Mouse (Mus musculus) adrenal gland, postnatal 36 days (tissue): ENCODE measurements at regions not wholly inside any gene's neighbourhood (a gene's known extent, or its start where the extent isn't known, plus 50 kb on each side); places are given as distances from the start of the nearest gene placed in this dataset.
"Not testable (repeated sequence)": the region's sequence is repeated elsewhere in the genome, so short reads cannot be mapped to it uniquely, and the experiment has no call there.

Experiments
- DNase-seq, 2 experiments: peaks; one replicate each; pipeline ENCODE4 v3.0.0; 2021; ENCODE audit warnings: mixed read lengths in 1 of 2

DNA sequence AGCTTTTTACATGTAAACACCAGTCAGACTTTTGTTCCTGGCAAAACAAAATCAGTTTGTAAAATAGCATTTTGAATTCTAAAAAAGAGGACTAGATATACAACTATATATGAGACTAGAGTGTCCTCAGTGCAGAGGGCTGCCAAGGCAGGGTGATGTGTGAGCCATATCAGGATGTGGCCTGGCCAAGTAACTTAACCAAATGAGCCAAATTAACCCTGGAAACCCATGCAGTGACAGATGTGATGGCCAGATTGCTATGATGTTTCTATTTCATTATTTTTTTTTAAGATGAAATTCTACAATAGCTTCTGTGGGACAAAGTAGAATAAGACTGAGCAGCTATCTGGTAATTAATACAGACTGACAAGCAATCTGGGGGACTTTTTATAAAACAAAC is 181.8 kb downstream of the Nova1 start:
- no peak for DNase-seq

DNA sequence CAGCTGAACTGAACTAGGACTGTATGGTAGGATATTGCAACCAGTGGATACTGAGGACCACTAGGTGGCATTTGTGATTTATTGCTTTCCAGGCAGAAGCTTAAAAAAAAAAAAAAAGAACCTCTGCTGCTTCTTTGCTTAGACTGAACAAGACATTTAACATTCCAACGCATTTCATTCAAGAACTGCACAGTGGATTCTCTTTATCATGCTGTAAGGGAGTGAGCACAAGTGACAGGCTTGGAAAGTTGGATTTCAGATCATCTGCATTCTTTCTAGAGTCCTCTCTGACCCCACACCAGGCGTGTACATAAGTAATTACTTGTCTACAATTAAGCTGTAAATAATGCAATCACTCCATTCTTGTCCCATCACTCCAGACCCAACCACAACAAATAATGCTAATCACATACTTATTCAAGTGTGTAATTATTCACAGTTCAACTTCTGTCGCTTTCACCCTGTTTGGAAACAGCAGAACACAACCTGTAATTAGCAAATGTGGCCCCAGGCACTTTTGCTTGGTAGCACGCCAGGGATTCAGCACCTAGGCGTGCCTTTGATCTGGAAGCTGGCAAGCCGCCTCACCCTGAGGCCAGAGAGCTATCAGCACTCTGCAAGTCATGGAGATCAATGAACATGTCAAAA is 183.5 kb downstream of the Nova1 start:
- DNase-seq: peak in 1 of 2 experiments; percentile 3

DNA sequence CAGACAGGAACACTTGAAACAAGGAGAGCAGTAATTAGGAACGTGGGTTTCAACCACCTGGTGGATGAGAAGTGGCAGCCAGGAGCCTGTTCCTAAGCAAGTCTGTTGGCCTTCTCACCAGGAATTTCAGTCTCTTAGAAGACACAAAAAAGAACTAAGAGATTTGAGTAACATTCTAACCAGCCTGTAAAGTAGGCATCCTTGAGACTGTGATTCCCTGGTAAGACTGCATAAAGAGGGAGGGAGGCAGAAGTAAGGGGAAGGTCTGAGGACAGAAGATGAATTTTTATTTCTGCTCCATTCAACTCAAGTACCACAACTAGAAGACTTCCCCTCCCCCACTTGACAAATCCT is 184.0 kb downstream of the Nova1 start:
- no peak for DNase-seq

DNA sequence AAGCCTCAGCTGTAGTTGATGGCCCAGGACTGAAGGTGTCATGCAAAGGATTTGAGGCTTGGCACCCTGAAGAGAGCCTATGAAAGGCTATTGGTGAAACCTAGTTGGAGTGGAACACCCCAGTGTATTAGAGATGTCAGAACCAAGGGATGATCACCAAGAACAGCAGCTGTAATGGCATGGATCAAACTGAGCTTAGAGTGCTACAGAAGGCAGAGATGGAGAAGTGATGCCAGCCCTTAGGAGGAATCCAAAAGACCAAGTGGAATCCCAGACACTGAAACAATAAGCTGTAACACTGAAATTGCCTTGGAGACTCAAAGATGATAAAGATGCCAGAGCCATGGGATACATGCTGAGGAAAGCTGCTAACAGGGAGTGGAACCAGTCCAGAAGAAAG is 186.3 kb downstream of the Nova1 start:
- DNase-seq: not testable (repeated sequence)

DNA sequence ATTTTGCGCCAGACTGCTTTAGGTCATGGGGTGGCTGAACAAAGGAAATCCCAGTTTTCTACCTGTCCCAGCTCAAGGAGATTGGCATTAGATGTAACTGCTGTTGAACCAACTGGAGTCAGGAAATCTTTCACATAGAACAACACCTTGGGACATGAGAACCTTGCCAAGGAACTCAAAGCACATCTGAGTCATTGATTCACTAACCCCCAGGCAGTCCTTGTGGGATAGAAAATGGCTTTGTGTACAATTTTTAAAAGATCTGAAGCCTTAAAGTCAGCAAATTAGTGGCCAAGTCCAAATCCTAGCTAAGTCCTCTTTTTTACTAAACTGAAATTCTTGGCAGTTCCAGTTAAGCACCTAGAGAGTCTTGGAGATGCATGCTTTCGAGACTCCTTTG is 191.4 kb downstream of the Nova1 start:
- no peak for DNase-seq

DNA sequence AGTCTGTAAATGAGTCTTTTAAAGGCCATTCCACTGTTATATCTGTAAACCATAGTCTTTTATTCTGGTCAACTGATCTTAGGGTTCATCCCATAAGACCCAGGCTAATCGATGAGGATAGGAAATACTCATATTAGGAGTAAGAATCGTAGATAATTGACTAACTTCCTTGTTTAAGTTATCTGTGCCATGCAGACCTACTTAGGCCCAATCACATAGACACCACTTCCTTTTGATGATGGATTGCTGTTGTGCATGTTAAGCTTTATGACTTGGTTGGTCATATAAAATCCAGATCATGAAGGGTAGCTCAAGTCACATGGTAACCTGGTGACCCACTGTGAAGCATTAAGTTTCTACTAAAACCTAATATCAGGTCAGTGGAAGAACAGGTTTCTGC is 207.3 kb downstream of the Nova1 start:
- DNase-seq: no peak

DNA sequence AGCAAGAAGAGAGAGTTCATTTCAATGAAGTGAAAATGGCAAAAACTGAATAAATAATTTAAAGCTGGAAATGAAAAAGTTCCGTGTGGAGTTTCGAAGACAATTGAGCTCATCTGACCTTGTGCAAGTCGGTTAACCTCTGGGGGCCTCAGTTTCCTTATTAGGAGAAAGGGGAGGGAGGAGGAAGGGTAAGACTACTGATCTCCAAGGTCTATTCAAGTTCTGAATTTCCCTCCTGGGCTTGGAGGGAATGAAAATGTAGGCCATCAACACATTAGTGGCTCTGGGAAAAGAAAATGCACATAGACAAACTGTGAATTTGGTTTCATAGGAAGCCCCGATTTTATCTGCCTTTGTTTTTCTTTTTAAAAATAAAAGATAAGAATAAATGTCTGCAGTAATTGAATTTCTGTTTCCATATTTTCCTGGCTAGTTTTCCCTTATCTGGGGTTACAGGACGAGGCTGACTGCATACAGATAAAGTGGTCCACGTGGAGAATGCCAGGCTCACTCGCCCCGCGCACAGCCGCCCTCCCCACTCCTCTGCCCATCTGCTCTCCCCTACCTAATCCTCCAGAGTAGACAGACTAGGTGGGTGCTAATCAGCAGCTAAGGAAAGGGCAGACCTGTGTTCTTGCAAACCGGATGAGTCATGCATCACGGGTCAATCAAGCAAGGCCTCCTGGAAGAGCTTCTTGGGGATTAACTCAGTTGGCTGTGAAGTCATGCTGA is 209.0 kb downstream of the Nova1 start:
- peak in 1 of 2 experiments; percentile 1 for DNase-seq

DNA sequence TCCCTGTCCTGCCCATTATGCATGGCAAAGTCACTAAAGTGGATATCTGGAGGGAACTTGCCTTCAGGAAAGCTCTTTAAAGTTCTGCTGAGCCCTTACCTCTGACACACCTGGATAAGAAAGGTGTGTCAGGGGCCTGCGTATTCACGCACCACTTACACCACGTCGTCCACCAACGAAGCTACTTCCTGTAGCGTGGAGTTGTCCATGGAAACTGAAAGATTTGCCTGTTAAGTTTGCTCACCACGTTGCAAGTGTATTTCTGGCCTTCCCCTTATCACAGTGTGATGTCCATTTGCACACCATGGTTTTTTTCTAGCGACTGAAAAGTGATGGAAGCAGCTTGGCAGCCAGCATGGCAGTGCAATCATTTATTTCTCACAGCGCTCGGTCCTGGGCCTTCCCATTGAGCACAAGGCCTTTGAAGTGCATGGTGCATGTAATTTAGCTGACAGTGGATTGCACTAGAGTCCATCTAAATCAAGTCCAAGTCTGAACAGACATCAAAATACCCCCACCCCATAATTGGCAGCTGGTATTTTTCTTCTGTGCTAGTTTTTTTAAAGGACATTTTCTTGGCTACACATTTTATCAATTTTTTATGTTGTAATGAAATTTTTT is 210.3 kb downstream of the Nova1 start:
- no peak for DNase-seq

DNA sequence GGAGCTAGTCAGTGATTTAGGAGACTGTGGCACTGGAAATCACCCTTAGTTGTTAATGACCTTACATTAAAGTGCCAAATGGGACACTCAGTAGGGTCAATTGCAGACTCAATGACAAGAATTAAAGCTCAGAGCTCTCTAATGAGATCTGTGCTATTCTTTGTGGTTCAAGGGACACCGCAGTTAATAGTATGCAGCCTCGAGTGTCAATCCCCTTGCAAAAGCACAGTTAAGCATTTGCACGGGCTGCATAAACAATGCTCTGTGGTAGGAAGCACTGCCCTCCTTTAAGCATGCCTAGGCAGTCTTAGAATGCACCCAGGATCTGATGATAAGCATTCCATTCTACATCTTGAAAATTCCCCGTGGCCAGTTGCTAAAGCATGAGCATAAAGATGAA is 221.5 kb downstream of the Nova1 start:
- no peak for DNase-seq

DNA sequence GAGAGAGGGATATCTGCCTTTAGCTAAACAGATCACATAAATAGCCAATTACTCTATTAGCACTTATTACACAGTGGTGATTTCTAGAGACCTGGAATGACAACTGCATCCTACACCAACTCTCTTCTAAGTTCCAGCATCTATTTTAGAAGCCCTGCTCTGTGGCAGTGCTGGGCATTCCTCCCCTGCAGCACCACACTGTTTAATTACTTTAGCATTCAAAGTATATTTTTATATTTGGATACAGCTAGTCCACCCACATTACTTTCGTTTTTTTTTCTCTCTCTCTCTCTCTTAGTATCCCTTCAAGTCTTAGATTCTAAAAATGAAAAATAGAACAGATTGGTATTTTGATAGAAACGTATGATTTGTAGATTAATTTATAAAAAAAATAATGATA is 250.1 kb downstream of the Nova1 start:
- DNase-seq: no peak

DNA sequence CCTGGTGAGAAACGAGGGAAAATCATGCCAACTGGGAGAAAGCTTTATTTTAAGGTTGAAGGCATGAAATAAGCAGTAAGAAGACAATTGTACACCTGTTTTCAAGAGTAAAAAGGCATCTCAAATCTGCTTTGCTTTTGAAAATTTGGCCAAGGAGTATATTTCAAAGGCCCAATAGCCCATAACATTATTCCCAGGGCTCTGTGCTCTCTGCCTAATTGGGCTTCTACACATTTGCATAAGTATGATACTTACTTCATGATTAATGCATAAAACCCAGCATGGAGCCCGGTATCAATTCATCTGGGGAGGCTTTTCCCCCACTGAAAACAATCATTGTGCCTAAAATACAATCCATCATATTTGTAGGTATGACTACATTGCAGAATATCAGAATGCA is 252.4 kb downstream of the Nova1 start:
- no peak for DNase-seq

DNA sequence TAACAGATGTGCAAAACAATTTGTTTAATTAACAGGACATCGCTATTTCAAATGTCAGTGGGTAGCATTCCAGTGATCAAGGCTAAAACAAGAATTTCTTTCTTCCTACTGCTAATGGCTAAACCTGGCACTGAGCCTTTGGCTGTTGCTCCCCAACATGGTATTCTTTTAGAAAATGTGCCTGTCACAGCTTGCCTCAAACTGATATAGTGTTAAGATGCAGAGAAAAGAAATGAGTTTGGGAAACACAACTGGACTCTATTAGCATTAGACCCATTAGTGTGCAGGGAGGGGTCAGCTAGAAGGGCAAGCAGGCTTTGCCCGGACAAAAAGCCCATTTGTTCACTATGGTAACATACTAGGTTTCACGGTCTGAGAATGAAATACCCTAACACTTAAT is 297.8 kb downstream of the Nova1 start:
- no peak for DNase-seq

DNA sequence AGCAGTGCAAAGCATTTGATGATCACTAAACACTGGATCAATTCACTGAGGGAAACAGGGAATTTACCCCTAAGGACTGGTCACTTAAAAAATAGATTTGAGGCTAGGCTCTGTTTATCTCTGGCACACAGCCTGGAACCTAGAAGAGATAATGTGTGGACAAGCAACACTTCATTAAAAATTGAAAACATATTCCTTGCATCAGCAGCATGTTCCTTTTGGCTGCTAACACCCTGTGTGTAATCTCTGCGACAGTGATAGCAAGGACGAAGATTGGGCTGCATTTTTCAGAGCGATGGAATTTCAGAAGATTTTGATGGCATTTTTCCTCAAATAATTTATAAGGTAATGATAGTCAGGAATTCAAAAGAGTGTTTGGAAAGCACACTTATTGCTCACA is 310.9 kb downstream of the Nova1 start:
- DNase-seq: no peak

DNA sequence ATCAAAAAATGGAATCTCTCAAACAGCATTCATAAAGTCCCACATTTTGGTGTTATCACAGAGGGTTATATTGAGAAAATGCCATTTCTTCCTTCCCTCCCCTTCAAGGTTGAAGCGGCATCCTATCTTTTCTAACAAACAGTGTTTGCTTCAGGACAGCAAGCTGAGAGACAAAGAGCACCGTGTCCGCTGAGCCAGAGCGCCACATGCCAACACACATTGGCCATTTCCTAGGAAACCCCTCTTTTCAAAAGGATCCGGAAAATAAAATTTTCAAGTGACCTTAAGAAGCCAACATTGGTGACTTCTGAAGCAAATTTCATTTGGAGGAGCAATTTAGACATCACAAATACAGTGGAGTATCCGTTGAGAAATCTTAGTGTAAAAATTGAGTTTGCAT is 326.3 kb downstream of the Nova1 start:
- no peak for DNase-seq

DNA sequence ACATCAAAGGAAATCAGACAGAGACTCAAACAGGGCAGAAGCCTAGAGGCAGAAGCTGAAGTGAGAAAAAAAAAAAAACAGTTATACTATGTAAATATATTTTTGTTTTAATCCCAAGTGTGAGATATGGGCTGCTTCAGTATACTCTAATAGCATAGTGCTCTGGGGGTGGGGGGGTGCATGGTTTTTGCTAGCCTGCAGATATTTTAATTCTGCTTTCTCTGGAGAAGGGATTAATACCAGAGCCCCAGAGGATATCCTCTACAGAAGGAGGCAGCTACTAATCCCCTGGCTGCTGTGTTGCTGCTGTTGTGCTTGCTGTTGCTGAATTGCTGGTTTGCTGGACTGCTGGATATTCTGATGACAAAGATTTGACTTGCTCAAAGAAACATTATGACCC is 367.8 kb downstream of the Nova1 start:
- DNase-seq: no peak

DNA sequence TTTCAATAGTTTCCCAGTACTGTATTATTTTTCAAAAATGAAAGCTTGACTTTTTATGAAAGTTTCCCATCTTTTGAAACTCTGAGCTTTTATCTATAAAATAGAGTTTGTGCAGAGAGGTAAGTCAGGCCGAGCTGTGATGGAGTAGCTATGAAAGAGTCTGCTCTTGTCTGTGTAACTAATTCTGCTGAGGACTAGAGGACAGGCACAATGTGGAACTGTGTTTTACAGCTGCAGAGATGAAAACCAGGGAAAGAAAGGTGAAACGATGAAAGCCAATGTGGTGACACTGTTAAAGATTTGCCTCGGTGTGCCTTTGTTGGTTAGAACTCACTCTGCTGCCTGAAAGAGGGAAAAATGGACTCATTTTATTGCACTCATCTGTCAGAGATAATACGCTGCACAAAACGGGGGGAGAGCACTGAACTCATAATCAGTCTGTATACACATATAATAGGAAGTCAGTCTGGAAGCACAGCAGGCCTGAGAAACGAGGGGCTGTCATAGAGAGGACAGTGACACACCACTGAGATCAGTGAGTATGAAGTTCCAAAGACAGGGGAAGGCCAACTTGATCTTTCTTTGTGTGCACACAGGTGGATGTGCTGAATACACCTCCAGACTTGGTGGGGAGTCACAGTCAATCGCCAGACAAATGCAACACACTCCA is 373.9 kb downstream of the Nova1 start:
- no peak for DNase-seq

DNA sequence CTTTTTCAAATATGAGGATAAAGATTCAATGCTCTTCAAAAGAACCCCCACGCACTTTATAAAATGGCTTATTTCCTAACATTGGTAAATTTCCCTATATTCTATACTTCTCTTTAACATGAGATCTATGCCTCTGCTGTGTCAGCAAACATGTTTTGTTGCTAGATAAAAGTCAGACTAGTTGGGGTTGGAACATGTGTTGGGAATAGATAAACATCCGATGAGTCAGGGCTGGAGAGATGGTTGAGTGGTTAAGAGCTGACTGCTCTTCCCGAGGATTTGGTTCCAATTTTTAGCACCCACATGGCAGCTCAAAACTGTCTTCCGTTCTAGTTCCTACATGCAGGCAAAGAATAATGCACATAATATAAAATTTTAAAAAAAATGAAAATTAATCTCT is 399.1 kb downstream of the Nova1 start:
- no peak for DNase-seq

DNA sequence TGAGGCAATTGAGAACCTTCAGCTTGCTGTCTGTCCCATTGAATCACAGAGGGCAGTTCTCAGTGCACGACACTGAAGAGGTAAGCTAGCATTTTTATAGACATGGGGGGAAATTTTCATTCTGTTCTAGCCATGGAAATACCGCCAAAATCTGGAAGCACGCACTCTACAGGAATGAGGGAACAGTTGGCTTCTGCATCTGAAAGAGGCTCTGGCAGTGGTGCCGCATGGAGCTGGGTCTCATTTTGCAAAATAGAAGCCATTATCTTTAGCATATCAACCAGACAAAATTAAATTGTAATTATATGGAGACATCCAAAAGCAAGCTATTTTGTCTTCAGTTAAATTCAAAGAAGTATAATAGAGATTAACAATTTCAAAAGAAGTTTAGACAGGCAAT is 399.7 kb downstream of the Nova1 start:
- no peak for DNase-seq

DNA sequence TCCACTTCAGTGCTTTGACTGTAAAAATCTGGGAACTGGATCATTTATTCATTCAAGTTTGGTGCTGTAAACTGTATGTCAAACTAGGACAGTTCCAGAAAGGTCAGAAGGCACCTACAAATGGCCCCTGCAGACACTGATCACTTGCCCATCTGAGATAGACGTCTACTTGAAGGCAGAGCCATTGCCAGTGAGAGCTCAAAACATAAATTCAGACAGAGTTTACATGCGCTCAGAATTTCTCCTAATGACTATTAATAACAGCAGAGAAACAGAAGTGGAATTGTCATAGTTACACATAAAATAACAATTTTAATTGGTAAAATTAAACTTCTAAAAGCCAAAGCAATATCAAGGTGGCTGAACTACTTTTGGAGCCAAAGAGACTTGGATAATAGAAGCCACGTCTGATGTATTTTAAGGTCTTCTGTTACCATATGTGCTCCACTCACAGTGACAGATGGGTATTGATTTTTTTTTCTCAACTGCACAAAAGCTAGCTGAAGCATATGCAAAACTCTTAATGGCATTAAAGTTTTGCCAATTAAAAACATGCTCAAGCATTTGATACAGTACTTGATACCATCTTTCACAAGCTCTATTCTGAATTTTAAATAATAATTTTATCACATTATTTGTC is 401.8 kb downstream of the Nova1 start:
- no peak for DNase-seq

DNA sequence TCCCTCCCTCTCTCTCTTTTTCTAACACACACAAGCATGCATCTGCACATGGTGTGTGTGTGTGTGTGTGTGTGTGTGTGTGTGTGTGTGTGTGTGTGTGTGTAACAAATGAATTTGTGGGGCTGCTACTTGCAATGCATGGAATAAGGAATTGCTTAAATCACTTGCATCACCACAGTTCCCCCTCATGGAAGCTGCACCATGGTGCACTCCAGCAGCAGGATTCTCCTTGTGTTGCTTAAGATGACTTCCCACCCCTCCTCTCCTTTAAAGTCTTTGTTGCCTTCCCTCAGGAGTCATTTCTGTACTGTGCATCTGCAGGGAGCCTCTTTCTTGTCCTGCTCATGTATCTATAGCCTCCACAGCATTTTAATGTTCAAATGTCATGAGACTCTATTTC is 402.5 kb downstream of the Nova1 start:
- DNase-seq: no peak

DNA sequence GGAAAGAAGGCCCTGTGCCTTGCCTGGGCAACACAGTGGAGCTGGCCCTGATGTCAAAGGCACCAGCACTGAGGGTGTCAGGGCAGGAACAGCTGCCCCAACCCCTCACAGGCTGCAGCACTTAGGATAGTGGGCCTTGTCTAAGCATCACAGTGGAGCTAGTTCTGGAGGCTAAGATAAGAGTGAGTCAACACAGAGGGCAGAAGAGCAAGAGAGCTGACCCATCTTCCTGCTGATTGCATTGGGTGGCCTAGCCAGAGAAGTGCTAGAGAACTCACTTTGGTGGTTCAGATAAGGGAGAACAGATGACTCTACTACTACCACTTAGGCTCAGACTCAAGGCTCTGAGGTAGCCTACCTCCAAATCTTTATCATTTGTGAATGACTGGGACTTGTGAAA is 413.1 kb downstream of the Nova1 start:
- no peak for DNase-seq

DNA sequence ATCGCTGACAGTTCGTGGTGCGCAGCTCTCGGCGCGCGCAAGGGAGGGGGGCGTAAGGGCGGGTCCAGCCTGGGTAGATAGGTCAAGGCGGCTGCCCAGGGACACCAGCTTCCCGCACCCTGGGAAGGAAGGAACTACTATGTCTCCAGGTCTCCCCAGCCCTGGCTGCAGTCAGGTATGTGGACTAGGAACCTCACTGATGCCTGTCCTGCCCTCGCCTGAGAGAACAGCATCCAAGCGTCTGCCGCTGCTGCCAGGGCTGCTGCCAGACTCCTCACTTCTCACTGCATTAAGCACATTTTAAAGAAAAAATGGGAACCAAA is 419.1 kb downstream of the Nova1 start:
- peak in 1 of 2 experiments; percentile 2 for DNase-seq
